Mouse (Mus musculus) spleen, adult 2 months (tissue): ENCODE measurements around the gene Ap3b1. TPM values are rescaled to one million over a fixed set of nuclear protein-coding genes. Genes with fewer than 3 reads are reported as not detected.

Experiments used
- DNase-seq, 2 experiments: peaks; one replicate each; pipeline versions ENCODE4 v3.0.0 to v3.0.0-alpha.2; 2012 to 2021; ENCODE audit warnings: low spot score in 2 of 2, low read depth in 1 of 2
- H3K27ac ChIP-seq: fragments of 200-500 bp; 2 replicates; pipeline ENCODE4 v1.5.1; 2012; ENCODE audit warnings: low read length, inconsistent platforms; ENCODE audit not compliant: insufficient read depth
- H3K27me3 ChIP-seq: fragments of 200-500 bp; 2 replicates; pipeline ENCODE4 v1.6.1; 2012; ENCODE audit warnings: mild to moderate bottlenecking, moderate library complexity, low read length, inconsistent platforms; ENCODE audit not compliant: control insufficient read depth, insufficient read depth
- H3K36me3 ChIP-seq: fragments of 200-500 bp; 2 replicates; pipeline ENCODE4 v1.6.1; 2012; ENCODE audit warnings: mild to moderate bottlenecking, low read length, inconsistent platforms; ENCODE audit not compliant: control insufficient read depth, insufficient read depth
- H3K4me1 ChIP-seq: fragments of 200-500 bp; 2 replicates; pipeline ENCODE4 v1.6.1; 2011; ENCODE audit warnings: inconsistent platforms; ENCODE audit not compliant: control insufficient read depth, insufficient read depth, insufficient read length
- H3K4me3 ChIP-seq: fragments of 200-500 bp; 2 replicates; pipeline ENCODE4 v1.5.1; 2011; ENCODE audit warnings: mild to moderate bottlenecking, inconsistent platforms; ENCODE audit not compliant: insufficient read depth, insufficient read length; ENCODE audit errors: extremely low read depth
- CTCF ChIP-seq: fragments of 200-500 bp; IDR thresholded peaks from 2 replicates; pipeline ENCODE4 v1.5.1; 2011; ENCODE audit warnings: mild to moderate bottlenecking, inconsistent platforms; ENCODE audit not compliant: insufficient read depth, insufficient read length, insufficient replicate concordance; ENCODE audit errors: extremely low read depth
- POLR2A ChIP-seq: fragments of 200-500 bp; IDR thresholded peaks from 2 replicates; pipeline ENCODE4 v1.6.1; 2011; ENCODE audit warnings: low read depth, low read length, inconsistent platforms
- WGBS: fragments of 180-500 bp; shearing (Covaris S2); methylation state at CpG from one replicate; pipeline ENCODE4 v1.1.7; 2018; 5-methylcytosine and 5-hydroxymethylcytosine counted together
- polyA plus RNA-seq: library from polyadenylated mRNA; depleted of rRNA; stranded (reverse); fragments of >200 nt; gene quantifications from 2 replicates; pipeline ENCODE4 v1.2.3, GENCODE M21; 2012

Ap3b1 gene
- polyA plus RNA-seq, 1 experiment = 20.7 TPM

- Histone ChIP-seq H3K27ac (no peak overlapping the region), H3K27me3 (no peaks in the 10 kb centered on the region), H3K4me3 (no peak overlapping the region), H3K36me3 (peaks cover 12% of the 10 kb centered on the region), H3K4me1 (no peaks in the 10 kb centered on the region)
- no peak for TF ChIP-seq POLR2A
- TF ChIP-seq CTCF = no peak
- 84% methylated on average over 7 of the region's 7 CpGs for WGBS
- DNase-seq = no peak
Measured at GRCm38 (mm10) chr13:94449593-94449992, 90.8 kb downstream of the Ap3b1 start.

- WGBS = 76% methylated on average over 6 of the region's 6 CpGs
- Histone ChIP-seq H3K27me3 (no peaks in the 10 kb centered on the region), H3K4me3 (no peak overlapping the region), H3K4me1 (no peaks in the 10 kb centered on the region), H3K27ac (no peak overlapping the region), H3K36me3 (peaks cover 14% of the 10 kb centered on the region)
- TF ChIP-seq CTCF (peak; percentile 31; the same call in 1 of the 2 replicates), POLR2A (no peak)
- no peak for DNase-seq
Measured at GRCm38 (mm10) chr13:94451229-94451628, 92.5 kb downstream of the Ap3b1 start.

- no peaks in the 10 kb centered on the region for H3K27me3 ChIP-seq
- no peaks in the 10 kb centered on the region for H3K4me1 ChIP-seq
- TF ChIP-seq CTCF (no peak), POLR2A (no peak)
- 94% methylated on average over 12 of the region's 12 CpGs for WGBS
- no peak for DNase-seq
- peaks cover 11% of the 10 kb centered on the region for H3K36me3 ChIP-seq
- no peak overlapping the region for H3K4me3 ChIP-seq
- H3K27ac ChIP-seq = no peak overlapping the region
Measured at GRCm38 (mm10) chr13:94454131-94454530, 95.4 kb downstream of the Ap3b1 start.

- TF ChIP-seq POLR2A (no peak), CTCF (no peak)
- WGBS = 83% methylated on average over 4 of the region's 4 CpGs
- no peak overlapping the region for H3K27ac ChIP-seq
- H3K27me3 ChIP-seq = no peaks in the 10 kb centered on the region
- DNase-seq = no peak
- peaks cover 6% of the 10 kb centered on the region for H3K36me3 ChIP-seq
- no peaks in the 10 kb centered on the region for H3K4me1 ChIP-seq
- no peak overlapping the region for H3K4me3 ChIP-seq
Measured at GRCm38 (mm10) chr13:94459143-94459542, 100.4 kb downstream of the Ap3b1 start.

- Histone ChIP-seq H3K36me3 (peaks cover 4% of the 10 kb centered on the region; the same call in 1 of the 2 replicates), H3K4me3 (no peak overlapping the region), H3K27ac (no peak overlapping the region), H3K4me1 (no peaks in the 10 kb centered on the region), H3K27me3 (no peaks in the 10 kb centered on the region)
- DNase-seq = no peak
- no peak for TF ChIP-seq CTCF
- TF ChIP-seq POLR2A = no peak
- WGBS = 41% methylated on average over 2 of the region's 2 CpGs
Measured at GRCm38 (mm10) chr13:94464221-94464620, 105.5 kb downstream of the Ap3b1 start.

- H3K27me3 ChIP-seq = no peaks in the 10 kb centered on the region
- no peaks in the 10 kb centered on the region for H3K4me1 ChIP-seq
- no peak overlapping the region for H3K4me3 ChIP-seq
- WGBS = 87% methylated on average over 1 of the region's 1 CpGs
- H3K36me3 ChIP-seq = peaks cover 8% of the 10 kb centered on the region
- H3K27ac ChIP-seq = no peak overlapping the region
- no peak for DNase-seq
- TF ChIP-seq CTCF = no peak
- no peak for TF ChIP-seq POLR2A
Measured at GRCm38 (mm10) chr13:94468551-94468950, 109.8 kb downstream of the Ap3b1 start.

GRCm38 (mm10) chr13:94471009-94471672 lies 112.4 kb downstream of the Ap3b1 start:
- H3K36me3 ChIP-seq = peaks cover 5% of the 10 kb centered on the region

GRCm38 (mm10) chr13:94476208-94476607 lies 117.4 kb downstream of the Ap3b1 start:
- DNase-seq = no peak
- H3K4me3 ChIP-seq = no peak overlapping the region
- H3K4me1 ChIP-seq = no peaks in the 10 kb centered on the region
- H3K36me3 ChIP-seq = peaks cover 29% of the 10 kb centered on the region
- TF ChIP-seq POLR2A (no peak), CTCF (no peak)
- H3K27me3 ChIP-seq = no peaks in the 10 kb centered on the region
- no peak overlapping the region for H3K27ac ChIP-seq
- WGBS = 79% methylated on average over 3 of the region's 3 CpGs

More at GRCm38 (mm10) chr13:94471009-94471672, 112.4 kb downstream of the Ap3b1 start:
- TF ChIP-seq POLR2A (no peak), CTCF (no peak)
- H3K27me3 ChIP-seq = no peaks in the 10 kb centered on the region
- no peak overlapping the region for H3K27ac ChIP-seq
- no peak for DNase-seq
- no peak overlapping the region for H3K4me3 ChIP-seq
- H3K4me1 ChIP-seq = no peaks in the 10 kb centered on the region
- 97% methylated on average over 11 of the region's 11 CpGs for WGBS
